Mouse (Mus musculus) ES-E14 (cell line): ENCODE measurements at regions not wholly inside any gene's neighbourhood (a gene's known extent, or its start where the extent isn't known, plus 50 kb on each side); places are given as distances from the start of the nearest gene placed in this dataset.

Experiments used
- CHD2 ChIP-seq: IDR thresholded peaks from 2 replicates; pipeline ENCODE4 v1.6.1; 2014; ENCODE audit warnings: mild to moderate bottlenecking, low read depth, low read length, inconsistent platforms
- HCFC1 ChIP-seq: IDR thresholded peaks from 2 replicates; pipeline ENCODE4 v1.6.1; 2012; ENCODE audit warnings: low read length, inconsistent platforms, borderline replicate concordance; ENCODE audit not compliant: insufficient read depth
- ZC3H11A ChIP-seq: IDR thresholded peaks from 2 replicates; pipeline ENCODE4 v1.6.1; 2012; ENCODE audit warnings: low read depth, mild to moderate bottlenecking, inconsistent platforms, low read length, borderline replicate concordance
- ZNF384 ChIP-seq: IDR thresholded peaks from 2 replicates; pipeline ENCODE4 v1.6.1; 2012; ENCODE audit warnings: low read depth, low read length, inconsistent platforms

DNA sequence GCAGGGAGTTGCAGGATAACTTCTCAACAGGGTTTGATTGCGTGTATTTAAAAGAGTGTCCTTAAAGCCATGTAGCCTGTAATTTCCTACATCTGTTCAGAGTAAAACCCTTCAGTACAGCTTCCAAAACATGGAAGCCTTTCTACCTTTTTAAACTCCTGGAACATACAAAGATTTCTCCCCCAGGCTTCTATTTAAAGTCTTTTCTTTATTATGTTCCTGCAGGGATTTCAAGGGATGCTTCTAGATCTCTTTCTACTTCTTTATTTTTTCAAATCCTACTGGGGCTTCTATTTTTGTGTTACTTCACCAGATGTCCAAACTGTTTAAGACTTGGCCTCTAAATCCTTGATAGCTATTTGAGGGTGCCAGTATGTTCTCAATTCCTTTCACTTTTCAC is 196.2 kb downstream of the Anxa1 start:
- no peak for TF ChIP-seq ZNF384
- no peak for TF ChIP-seq CHD2
- TF ChIP-seq ZC3H11A: no peak
- TF ChIP-seq HCFC1: no peak
